Mouse (Mus musculus) layer of hippocampus, adult 9-10 months (tissue): ENCODE results near the gene Cdk18.

ENCODE experiments used
- DNase-seq: peaks from one replicate; pipeline ENCODE4 v3.0.0; 2022; ENCODE audit warnings: low spot score

Cdk18 gene

GRCm38 (mm10) chr1:132065475-132066172 lies 73.9 kb downstream of the Cdk18 start:
- DNase-seq = no peak

DNA sequence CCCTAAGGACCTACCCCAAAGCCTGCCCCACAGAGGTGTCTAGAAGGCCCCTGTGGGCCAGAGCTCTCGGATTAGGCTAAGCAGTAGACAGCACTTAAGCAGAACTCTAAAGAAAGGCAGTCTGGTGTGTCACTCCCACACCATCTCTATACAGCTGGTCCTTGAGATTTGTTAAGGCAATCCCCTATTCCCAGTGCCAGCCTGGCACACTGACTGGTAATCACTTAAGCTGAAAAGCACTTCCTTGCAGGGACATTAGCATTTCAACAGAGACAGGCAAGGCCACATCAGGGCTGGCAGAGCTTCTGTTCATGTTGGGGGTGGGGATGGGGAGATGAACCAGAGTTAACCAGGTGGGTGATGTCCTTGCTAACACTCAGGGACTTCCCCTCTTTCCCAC lies 74.5 kb downstream of the Cdk18 start:
- DNase-seq = no peak

DNA sequence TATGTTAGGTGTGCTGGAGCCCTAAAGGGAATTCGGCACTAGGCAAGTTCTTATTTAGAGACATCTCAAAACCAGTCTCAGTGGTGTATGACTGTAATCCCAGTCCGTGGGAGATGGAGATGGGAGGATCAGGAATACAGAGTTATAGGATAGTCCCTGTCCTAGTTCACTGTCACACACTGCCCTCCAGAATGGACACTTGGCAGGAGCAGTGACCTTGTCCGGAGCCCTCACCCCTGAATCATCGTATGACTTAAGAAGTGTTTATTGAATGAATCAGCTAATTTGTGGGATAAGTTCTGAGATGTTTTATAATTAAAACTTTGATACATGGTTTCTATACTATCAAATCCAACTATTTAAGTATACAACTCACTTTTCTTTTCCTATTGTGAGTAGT lies 76.4 kb downstream of the Cdk18 start:
- DNase-seq = no peak
